Mouse (Mus musculus) intestine, embryonic 15.5 days (tissue): ENCODE measurements around the gene Msl2. TPM values are rescaled to one million over a fixed set of nuclear protein-coding genes. Genes with fewer than 3 reads are reported as not detected.

Experiments used
- ATAC-seq: fragments of 200-750 bp; cut with Nextera tagmentation; 2 replicates; pipeline ENCODE4 v1.8.0; 2017; ENCODE audit warnings: moderate TSS enrichment, moderate library complexity
- H3K27ac ChIP-seq: fragments of 300-500 bp; sonication (generic); 2 replicates; pipeline ENCODE4 v1.5.1; 2015; ENCODE audit warnings: mild to moderate bottlenecking, inconsistent platforms
- H3K27me3 ChIP-seq: fragments of 300-500 bp; sonication (generic); replicated peaks from 2 replicates; pipeline ENCODE4 v1.6.1; 2015; ENCODE audit warnings: inconsistent platforms
- H3K36me3 ChIP-seq: fragments of 300-500 bp; sonication (generic); 2 replicates; pipeline ENCODE4 v1.6.1; 2015; ENCODE audit warnings: inconsistent platforms
- H3K4me1 ChIP-seq: fragments of 300-500 bp; sonication (generic); replicated peaks from 2 replicates; pipeline ENCODE4 v1.6.1; 2015; ENCODE audit warnings: inconsistent platforms
- H3K4me2 ChIP-seq: fragments of 300-500 bp; sonication (generic); replicated peaks from 2 replicates; pipeline ENCODE4 v1.6.1; 2015; ENCODE audit warnings: mild to moderate bottlenecking, inconsistent platforms
- H3K4me3 ChIP-seq: fragments of 300-500 bp; sonication (generic); replicated peaks from 2 replicates; pipeline ENCODE4 v1.5.1; 2015; ENCODE audit warnings: inconsistent platforms
- H3K9ac ChIP-seq: fragments of 300-500 bp; sonication (generic); 2 replicates; pipeline ENCODE4 v1.6.1; 2015; ENCODE audit warnings: inconsistent platforms
- H3K9me3 ChIP-seq: fragments of 300-500 bp; sonication (generic); 2 replicates; pipeline ENCODE4 v1.6.1; 2016; ENCODE audit warnings: inconsistent platforms
- WGBS: fragments of 180-500 bp; shearing (Covaris S2); methylation state at CpG from one replicate; pipeline ENCODE4 v1.1.7; 2015; 5-methylcytosine and 5-hydroxymethylcytosine counted together
- polyA plus RNA-seq: library from polyadenylated mRNA; unstranded; fragments of >200 nt; fragmentation: Nextera tagmentation; extraction: Ambion mirVana; gene quantifications from 2 replicates; pipeline ENCODE4 v1.2.1, GENCODE M21; 2015

The Msl2 gene
- polyA plus RNA-seq, 1 experiment from 2014 or later, result 5.1 TPM

DNA sequence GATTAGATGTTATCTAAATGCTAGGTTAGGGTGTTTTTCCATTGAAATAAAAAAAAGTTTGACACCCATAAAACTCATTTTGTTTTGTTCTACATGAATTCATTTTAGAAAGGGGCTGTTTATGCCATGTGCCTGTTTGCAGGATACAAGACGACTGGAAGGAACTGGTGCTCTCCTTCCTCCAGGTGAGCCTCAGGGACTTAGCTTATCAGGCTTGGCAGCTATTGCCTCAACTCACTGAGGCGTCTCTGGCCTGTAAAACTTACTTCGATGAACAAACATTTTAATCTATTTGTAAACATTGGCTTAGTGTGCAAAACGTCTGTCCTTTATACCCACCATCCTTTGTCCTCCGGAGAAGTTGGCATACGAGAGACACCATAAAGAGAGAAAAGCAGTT is 21.2 kb upstream of the Msl2 start:
- Histone ChIP-seq H3K9me3 (no peaks in the 10 kb centered on the region), H3K9ac (no peak overlapping the region), H3K4me2 (no peak overlapping the region), H3K36me3 (no peaks in the 10 kb centered on the region), H3K27me3 (no peaks in the 10 kb centered on the region), H3K27ac (no peak overlapping the region), H3K4me1 (0 out of 2 replicates have a peak, but pooled peaks cover 2% of the 10 kb centered on the region), H3K4me3 (no peak overlapping the region)
- ATAC-seq, result peak; percentile 70
- 52% methylated on average over 6 of the region's 6 CpGs for WGBS

DNA sequence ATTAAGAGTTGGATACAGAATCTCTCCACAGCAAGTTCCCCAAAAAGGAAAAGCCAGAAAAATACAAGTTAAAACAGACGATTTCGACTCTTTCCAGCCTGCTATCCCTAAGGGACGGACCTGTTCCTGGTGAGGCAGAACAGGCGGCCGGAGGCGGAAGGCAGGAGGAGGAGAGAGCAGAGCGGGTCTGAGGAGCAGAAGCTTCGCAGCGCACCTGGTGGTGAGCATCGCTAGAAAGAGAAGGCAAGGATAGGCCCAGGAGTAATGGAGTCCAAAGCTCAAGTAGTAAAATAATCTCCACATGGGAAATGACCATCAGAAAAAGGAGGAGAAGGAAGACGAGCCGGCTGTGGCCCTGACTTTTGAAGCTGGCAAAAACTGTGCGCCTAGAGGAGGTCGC is 20.6 kb upstream of the Msl2 start:
- Histone ChIP-seq H3K27me3 (no peaks in the 10 kb centered on the region), H3K4me2 (0 out of 2 replicates have a peak overlapping the region, but pooled peaks have one; percentile 17), H3K27ac (no peak overlapping the region), H3K4me3 (no peak overlapping the region), H3K4me1 (0 out of 2 replicates have a peak, but pooled peaks cover 2% of the 10 kb centered on the region), H3K36me3 (no peaks in the 10 kb centered on the region), H3K9me3 (no peaks in the 10 kb centered on the region), H3K9ac (no peak overlapping the region)
- 55% methylated on average over 14 of the region's 14 CpGs for WGBS
- peak; percentile 80 for ATAC-seq

DNA sequence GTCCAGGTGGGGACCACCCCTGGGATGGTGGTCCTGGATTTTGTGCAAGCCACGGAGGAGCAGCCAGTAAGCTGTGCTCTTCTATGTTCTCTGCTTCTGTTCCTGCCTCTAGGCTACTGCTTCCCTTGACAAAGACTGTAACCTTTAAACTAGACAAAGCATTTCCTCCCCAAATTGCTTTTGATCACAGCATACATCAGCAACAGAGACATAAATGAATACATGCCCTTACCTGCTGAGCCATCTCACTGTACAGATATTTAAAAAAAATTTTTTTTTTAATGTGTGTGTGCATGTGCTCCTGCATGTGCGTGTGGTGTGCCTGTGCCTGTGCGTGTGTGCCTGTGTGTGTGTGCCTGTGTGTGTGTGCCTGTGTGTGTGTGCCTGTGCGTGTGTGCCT is 16.7 kb upstream of the Msl2 start:
- H3K4me3 ChIP-seq, result no peak overlapping the region
- no peaks in the 10 kb centered on the region for H3K9me3 ChIP-seq
- H3K36me3 ChIP-seq, result no peaks in the 10 kb centered on the region
- H3K27me3 ChIP-seq, result no peaks in the 10 kb centered on the region
- H3K9ac ChIP-seq, result no peak overlapping the region
- WGBS, result 89% methylated on average over 4 of the region's 4 CpGs
- ATAC-seq, result no peak
- no peak overlapping the region for H3K4me2 ChIP-seq
- no peak overlapping the region for H3K27ac ChIP-seq
- H3K4me1 ChIP-seq, result 0 out of 2 replicates have a peak, but pooled peaks cover 4% of the 10 kb centered on the region

DNA sequence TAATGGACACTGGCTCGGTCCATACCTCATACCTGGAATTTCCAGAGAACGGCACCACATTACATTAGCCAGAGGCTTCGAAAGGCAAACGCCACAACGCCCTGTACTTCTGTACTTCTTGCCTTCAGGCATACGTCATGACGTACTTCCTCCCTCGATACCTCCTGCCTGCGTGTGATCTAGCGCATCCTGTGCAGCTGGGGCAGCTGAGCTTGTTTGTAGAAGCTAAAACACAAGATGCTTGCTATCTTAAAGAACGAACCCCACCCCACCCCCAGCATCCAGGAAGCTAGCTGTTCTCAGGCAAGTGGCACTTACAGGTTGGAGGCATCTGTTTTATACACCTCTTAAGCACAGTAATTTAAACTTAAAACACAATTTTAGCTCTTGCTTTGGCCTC is 12.9 kb upstream of the Msl2 start:
- Histone ChIP-seq H3K36me3 (no peaks in the 10 kb centered on the region), H3K4me3 (no peak overlapping the region), H3K9me3 (no peaks in the 10 kb centered on the region), H3K27me3 (no peaks in the 10 kb centered on the region), H3K9ac (no peak overlapping the region), H3K4me2 (no peak overlapping the region), H3K4me1 (0 out of 2 replicates have a peak, but pooled peaks cover 4% of the 10 kb centered on the region), H3K27ac (no peak overlapping the region)
- 57% methylated on average over 11 of the region's 11 CpGs for WGBS
- ATAC-seq, result no peak

DNA sequence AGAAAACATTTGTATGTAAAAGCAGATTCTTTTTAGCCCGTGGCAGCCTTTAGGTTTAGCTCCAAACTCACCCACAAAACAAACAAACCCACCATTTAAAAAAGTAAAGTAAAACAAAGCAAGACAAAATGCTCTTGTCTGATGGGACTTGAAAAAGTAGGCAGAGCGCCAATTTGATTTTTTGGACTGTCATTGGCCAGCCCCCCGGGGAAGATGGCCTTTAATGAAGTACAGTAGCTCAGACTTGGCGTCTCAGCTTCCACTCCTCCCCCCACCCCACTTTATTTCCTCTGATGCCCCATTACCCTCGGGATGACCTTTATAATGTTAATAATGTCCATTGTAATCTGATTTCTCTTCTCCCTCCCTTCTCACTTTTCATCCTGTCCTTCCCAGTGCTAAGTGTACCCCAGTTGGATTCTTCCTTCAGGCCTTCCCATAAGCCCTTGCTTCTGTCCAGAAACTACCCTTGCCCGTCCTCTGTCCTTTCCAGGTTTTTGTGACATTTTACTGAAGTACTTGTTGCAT is 11.6 kb upstream of the Msl2 start:
- Histone ChIP-seq H3K27ac (no peak overlapping the region), H3K4me3 (no peak overlapping the region), H3K4me2 (no peak overlapping the region), H3K27me3 (no peaks in the 10 kb centered on the region), H3K4me1 (0 out of 2 replicates have a peak, but pooled peaks cover 2% of the 10 kb centered on the region), H3K9me3 (no peaks in the 10 kb centered on the region), H3K9ac (no peak overlapping the region), H3K36me3 (no peaks in the 10 kb centered on the region)
- WGBS, result 55% methylated on average over 6 of the region's 6 CpGs
- ATAC-seq, result no peak

DNA sequence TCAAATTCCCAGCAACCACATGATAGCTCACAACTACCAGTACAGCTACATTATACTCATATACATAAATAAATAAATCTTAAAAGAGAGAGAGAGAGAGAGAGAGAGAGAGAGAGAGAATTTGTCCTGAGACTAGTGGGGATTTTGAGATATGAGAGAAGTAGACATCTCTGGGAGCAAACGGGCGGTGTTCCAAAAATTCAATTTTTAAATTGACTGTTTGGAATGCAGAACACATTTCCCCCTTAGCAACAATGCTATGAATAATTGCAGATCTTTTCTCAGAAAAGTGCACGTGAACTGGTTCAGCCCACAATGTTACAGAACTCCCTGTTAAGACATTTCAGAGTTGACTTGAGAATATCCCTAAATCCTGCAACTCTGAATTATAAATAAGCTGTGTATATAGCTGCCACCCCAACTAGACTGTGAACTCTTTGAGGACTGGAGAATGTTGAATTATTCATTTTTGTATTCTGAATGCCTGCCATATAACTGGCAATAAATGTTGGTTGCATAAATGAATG is 8.8 kb upstream of the Msl2 start:
- H3K4me3 ChIP-seq, result no peak overlapping the region
- H3K4me2 ChIP-seq, result no peak overlapping the region
- H3K27me3 ChIP-seq, result no peaks in the 10 kb centered on the region
- ATAC-seq, result no peak
- H3K9ac ChIP-seq, result no peak overlapping the region
- H3K4me1 ChIP-seq, result 0 out of 2 replicates have a peak, but pooled peaks cover 2% of the 10 kb centered on the region
- H3K9me3 ChIP-seq, result no peaks in the 10 kb centered on the region
- H3K36me3 ChIP-seq, result no peaks in the 10 kb centered on the region
- no peak overlapping the region for H3K27ac ChIP-seq
- WGBS, result 77% methylated on average over 3 of the region's 3 CpGs

DNA sequence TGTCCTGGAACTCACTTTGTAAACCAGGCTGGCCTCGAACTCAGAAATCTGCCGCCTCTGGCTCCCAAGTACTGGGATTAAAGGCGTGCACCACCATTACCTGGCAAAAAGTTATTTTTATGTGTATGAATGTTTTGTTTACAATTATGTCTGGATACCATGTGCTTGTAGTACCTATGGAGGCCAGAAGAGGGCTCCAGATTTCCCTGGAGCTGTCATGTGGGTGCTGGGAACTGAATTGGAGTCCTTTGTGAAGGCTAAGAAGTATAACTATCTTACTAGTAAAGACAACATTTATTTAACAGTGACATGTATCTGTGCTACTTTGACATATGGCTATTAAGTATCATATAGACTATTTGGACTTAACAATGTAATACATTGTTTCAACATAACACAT is 4.1 kb upstream of the Msl2 start:
- ATAC-seq, result no peak
- Histone ChIP-seq H3K9ac (no peak overlapping the region), H3K27me3 (no peaks in the 10 kb centered on the region), H3K36me3 (no peaks in the 10 kb centered on the region), H3K9me3 (no peaks in the 10 kb centered on the region), H3K4me1 (0 out of 2 replicates have a peak, but pooled peaks cover 2% of the 10 kb centered on the region), H3K27ac (no peak overlapping the region), H3K4me2 (no peak overlapping the region), H3K4me3 (no peak overlapping the region)
- WGBS, result 96% methylated on average over 3 of the region's 3 CpGs

DNA sequence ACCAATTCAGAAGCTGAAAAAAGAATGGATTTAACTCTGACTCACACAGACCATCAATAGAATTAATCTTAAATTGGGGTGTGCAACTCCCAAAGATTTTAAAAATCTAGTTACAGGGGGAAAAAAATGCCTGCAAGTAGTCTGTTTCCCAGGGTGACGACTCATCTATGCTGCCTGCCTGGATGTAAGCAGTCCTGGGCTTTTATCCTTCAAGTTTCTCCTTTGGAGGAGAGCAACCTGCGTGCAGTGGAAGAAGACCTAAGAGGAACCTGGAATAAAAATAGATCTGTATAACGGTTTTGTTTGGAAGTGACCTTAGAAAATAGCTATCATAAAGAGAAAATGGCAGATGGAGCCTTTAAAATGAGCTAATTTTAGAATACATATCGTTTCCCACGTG is 1.4 kb upstream of the Msl2 start:
- no peak overlapping the region for H3K27ac ChIP-seq
- ATAC-seq, result no peak
- no peaks in the 10 kb centered on the region for H3K27me3 ChIP-seq
- no peaks in the 10 kb centered on the region for H3K9me3 ChIP-seq
- H3K9ac ChIP-seq, result no peak overlapping the region
- no peak overlapping the region for H3K4me2 ChIP-seq
- H3K36me3 ChIP-seq, result no peaks in the 10 kb centered on the region
- 40% methylated on average over 5 of the region's 5 CpGs for WGBS
- no peak overlapping the region for H3K4me3 ChIP-seq
- 0 out of 2 replicates have a peak, but pooled peaks cover 2% of the 10 kb centered on the region for H3K4me1 ChIP-seq

DNA sequence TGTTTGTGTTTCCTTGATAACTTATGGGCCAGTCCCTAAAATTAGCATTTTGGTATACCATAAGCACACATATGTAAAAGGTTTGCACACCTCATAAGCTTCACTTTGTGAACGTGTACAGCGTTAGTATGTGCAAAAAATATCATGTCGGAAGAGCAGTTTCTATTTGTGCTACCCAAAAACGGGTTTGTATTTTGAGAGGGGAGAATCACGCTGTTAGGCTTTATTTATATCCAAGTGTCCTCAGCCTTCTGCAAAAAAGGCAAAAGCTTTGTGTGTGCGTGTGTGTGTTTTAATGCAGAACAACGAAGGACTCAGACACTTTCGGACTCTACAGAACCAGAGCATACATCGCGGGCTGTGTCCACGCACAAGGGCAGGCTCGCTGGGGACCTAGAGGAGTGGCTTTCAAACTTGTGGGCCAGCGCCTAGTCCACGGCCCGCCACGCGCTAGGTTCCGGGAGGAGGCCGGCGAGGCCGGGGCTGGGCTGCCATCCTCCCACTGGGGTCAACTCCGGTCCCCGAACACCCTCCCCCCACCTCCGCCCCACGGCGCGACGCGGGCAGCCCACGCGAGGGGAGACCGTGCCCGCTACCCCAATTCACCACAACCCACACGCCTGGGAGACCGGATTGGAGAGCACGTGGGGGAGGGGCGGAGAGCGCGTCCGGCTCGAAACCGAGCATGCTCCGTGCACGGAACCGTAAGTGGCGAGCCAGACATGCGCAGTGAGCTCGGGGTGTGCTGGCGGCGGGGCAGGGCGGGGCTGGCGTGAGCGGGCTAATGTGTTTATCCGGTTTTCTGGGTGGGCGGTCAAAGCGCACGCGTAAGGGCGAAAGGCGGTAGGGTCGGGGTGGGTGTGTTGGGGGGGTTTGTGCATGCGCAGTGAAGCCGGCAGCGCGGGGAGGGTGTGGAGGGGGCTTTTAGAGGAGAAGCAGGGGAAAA is 587 bp upstream of the Msl2 start:
- H3K4me3 ChIP-seq, result peak overlapping the region; percentile 95
- no peaks in the 10 kb centered on the region for H3K9me3 ChIP-seq
- H3K27ac ChIP-seq, result peak overlapping the region; percentile 95
- ATAC-seq, result peak; percentile 94
- WGBS, result 1% methylated on average over 59 of the region's 65 CpGs
- H3K27me3 ChIP-seq, result no peaks in the 10 kb centered on the region
- H3K9ac ChIP-seq, result peak overlapping the region; percentile 95
- H3K4me2 ChIP-seq, result peak overlapping the region; percentile 72
- peaks cover 4% of the 10 kb centered on the region; the same call in 1 of the 2 replicates for H3K4me1 ChIP-seq
- no peaks in the 10 kb centered on the region for H3K36me3 ChIP-seq

DNA sequence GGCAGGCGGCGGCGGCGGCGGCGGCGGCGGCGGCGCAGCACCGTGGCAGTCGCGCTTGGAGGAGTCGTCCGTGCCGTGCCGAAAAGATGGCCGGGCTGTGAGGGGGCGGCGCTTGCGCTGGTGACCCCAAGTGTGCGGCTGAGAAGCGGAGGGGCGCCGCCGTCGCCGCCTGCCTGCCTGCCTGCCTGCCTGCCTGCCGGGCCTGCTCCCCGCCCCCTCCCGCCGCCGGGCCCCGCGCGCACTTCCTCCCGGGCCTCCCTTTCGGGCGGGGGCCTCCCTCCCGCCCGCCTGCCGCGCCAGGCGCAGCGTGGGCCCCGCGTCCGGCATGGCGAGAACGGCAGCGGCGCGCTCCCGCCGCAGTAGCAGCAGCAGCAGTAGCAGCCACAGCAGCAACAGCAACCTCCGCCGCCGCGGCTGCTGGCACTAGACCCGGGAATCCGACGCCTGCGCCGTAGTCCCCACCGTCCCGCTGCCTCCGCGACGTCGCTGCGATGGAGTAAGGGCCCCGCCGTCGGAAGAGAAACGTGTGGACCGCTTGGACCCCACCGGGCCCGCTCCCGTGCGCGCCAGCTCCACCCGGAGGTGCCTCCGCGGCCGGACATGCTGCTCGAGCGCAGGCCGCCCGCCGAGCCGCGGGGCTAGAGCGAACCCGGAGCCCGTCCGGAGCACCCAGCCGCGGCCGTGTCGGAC is 576 bp downstream of the Msl2 start:
- no peaks in the 10 kb centered on the region for H3K27me3 ChIP-seq
- ATAC-seq, result peak; percentile 78
- no peaks in the 10 kb centered on the region for H3K9me3 ChIP-seq
- H3K27ac ChIP-seq, result peak overlapping the region; percentile 100
- H3K36me3 ChIP-seq, result no peaks in the 10 kb centered on the region
- H3K4me1 ChIP-seq, result peaks cover 14% of the 10 kb centered on the region
- peak overlapping the region; percentile 70 for H3K4me2 ChIP-seq
- WGBS, result under 1% methylated on average over 74 of the region's 100 CpGs
- peak overlapping the region; percentile 99 for H3K9ac ChIP-seq
- peak overlapping the region; percentile 95 for H3K4me3 ChIP-seq

DNA sequence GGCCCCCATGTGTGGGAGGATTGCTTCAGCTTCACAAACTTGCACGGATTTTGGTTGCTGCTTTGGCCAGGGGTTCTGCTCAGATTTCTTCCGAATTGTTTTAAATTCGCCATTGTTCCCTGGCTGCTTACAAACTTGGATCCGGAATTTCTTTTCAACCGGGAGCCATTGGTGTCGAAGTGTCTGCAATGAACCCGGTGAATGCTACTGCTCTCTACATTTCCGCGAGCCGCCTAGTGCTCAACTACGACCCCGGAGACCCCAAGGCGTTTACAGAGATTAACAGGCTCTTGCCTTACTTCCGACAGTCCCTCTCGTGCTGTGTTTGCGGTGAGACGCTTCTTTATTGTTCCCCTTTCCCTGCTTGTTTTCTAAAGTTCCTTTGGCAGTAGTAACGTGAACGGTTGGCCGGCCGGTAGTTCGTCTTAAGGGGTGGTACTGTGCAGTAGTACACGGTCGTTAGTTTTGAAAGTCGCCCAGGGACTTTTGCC is 1.2 kb downstream of the Msl2 start:
- ATAC-seq, result no peak
- no peaks in the 10 kb centered on the region for H3K27me3 ChIP-seq
- peak overlapping the region; percentile 100 for H3K27ac ChIP-seq
- no peaks in the 10 kb centered on the region for H3K9me3 ChIP-seq
- WGBS, result under 1% methylated on average over 25 of the region's 25 CpGs
- H3K36me3 ChIP-seq, result no peaks in the 10 kb centered on the region
- H3K4me1 ChIP-seq, result peaks cover 15% of the 10 kb centered on the region
- peak overlapping the region; percentile 95 for H3K4me3 ChIP-seq
- H3K9ac ChIP-seq, result peak overlapping the region; percentile 99
- H3K4me2 ChIP-seq, result peak overlapping the region; percentile 70

DNA sequence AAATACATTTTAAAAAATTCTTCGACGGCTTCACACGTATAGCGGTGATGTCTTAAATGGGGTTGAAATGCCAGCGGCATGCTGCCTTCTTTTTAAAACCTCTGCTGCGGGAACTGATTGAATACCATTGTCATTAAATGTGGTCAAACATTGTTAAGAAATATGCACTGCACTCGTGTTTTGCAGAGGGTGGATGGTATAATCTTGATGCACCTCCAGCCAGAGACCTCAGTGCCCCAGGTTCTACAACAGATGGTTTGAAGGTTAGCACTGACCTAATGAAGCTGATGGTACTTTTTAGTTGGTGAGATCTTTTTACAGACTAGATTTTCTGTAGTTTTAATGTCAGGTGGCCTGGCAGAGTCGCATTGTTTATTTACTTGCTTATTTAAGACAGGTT is 1.8 kb downstream of the Msl2 start:
- H3K4me1 ChIP-seq, result peaks cover 15% of the 10 kb centered on the region
- no peaks in the 10 kb centered on the region for H3K9me3 ChIP-seq
- no peak for ATAC-seq
- peak overlapping the region; percentile 4; the same call in 1 of the 2 replicates for H3K27ac ChIP-seq
- peak overlapping the region; percentile 70 for H3K4me2 ChIP-seq
- H3K36me3 ChIP-seq, result no peaks in the 10 kb centered on the region
- under 1% methylated on average over 8 of the region's 8 CpGs for WGBS
- peak overlapping the region; percentile 95 for H3K4me3 ChIP-seq
- no peaks in the 10 kb centered on the region for H3K27me3 ChIP-seq
- peak overlapping the region; percentile 99 for H3K9ac ChIP-seq
